Mouse (Mus musculus): ENCODE results near the gene Zfp759. TPM values are rescaled to one million over a fixed set of nuclear protein-coding genes. Genes with fewer than 3 reads are reported as not detected.

Gene Zfp759
- total RNA-seq, 2 experiments from 2014 or later: 4.4 to 5.8 TPM

Other genes starting within 250 kb of the Zfp759 start
- gene Gm10767, start 216.7 kb upstream of the Zfp759 start, total RNA-seq (2021): 1 to 10 TPM in 1 of 2 experiments, under 1 TPM in 1; 0.56 to 1.2 TPM
- gene Zfp712, start 60.5 kb upstream of the Zfp759 start, total RNA-seq (2021): 1 to 10 TPM; 1.2 to 1.5 TPM
- 1 to 10 TPM; 1.2 to 1.9 TPM for gene Zfp708, start 23.7 kb upstream of the Zfp759 start, total RNA-seq (2021)
- gene Gm28557, start 13.1 kb upstream of the Zfp759 start, total RNA-seq (2021): 1 to 10 TPM; 2.0 to 3.3 TPM
- 1 to 10 TPM in 1 of 2 experiments, under 1 TPM in 1; 0.95 to 1.1 TPM for gene Rslcan18, start 5.4 kb upstream of the Zfp759 start, total RNA-seq (2021)
- gene Rsl1, start 51.5 kb downstream of the Zfp759 start, total RNA-seq (2021): 1 to 10 TPM; 2.9 to 3.8 TPM
- under 1 TPM; 0.84 to 0.96 TPM for gene Zfp455, start 72.8 kb downstream of the Zfp759 start, total RNA-seq (2021)
- gene Zfp458, start 156.8 kb downstream of the Zfp759 start, total RNA-seq (2021): 1 to 10 TPM; 1.3 to 3.0 TPM
- 1 to 10 TPM; 3.6 to 3.7 TPM for gene Zfp457, start 184.8 kb downstream of the Zfp759 start, total RNA-seq (2021)
- gene Zfp595, start 210.9 kb downstream of the Zfp759 start, total RNA-seq (2021): 1 to 10 TPM; 1.6 to 2.2 TPM
- 1 to 10 TPM; 2.3 to 2.5 TPM for gene Gm28044, start 238.9 kb downstream of the Zfp759 start, total RNA-seq (2021)
- gene Zfp953, start 238.9 kb downstream of the Zfp759 start, total RNA-seq (2021): 1 to 10 TPM; 1.2 to 1.5 TPM

Data from heart, postnatal 25 days (tissue).